Mouse (Mus musculus): ENCODE measurements around the gene Mpp3. TPM values are rescaled to one million over a fixed set of nuclear protein-coding genes. Genes with fewer than 3 reads are reported as not detected.

The Mpp3 gene
- polyA plus RNA-seq, 1 experiment from 2014 or later: 0.72 TPM

- no peaks in the 10 kb centered on the region for H3K4me1 ChIP-seq (ENCODE audit: insufficient read depth)
- no peak overlapping the region for H3K9ac ChIP-seq (replicated peaks)
- no peak overlapping the region for H3K4me3 ChIP-seq (ENCODE audit: low read depth, low read length)
- WGBS (ENCODE audit: insufficient replicate concordance): 27% methylated on average over 3 of the region's 3 CpGs
- H3K27ac ChIP-seq (ENCODE audit: low read depth): no peak overlapping the region
- H3K27me3 ChIP-seq (ENCODE audit: insufficient read depth, low read length): peaks cover 16% of the 10 kb centered on the region
- DNase-seq (peak; percentile 58), ATAC-seq (no peak)
- TF ChIP-seq CTCF (IDR thresholded peaks at IDR 0.05; ENCODE audit: low read depth): peak; percentile 81
- TF ChIP-seq EP300 (IDR thresholded peaks at IDR 0.05; ENCODE audit: low read depth): no peak
- no peak overlapping the region for H3K4me2 ChIP-seq (ENCODE audit: low read depth, low read length)
- H3K36me3 ChIP-seq (replicated peaks; ENCODE audit: insufficient read depth, low read length): peaks cover 6% of the 10 kb centered on the region; the same call in 1 of the 2 replicates
- no peaks in the 10 kb centered on the region for H3K9me3 ChIP-seq (ENCODE audit: low read length)
These were observed 56.9 kb downstream of the Mpp3 start for GRCm38 (mm10) chr11:101971410-101971809.

- peaks cover 6% of the 10 kb centered on the region; the same call in 1 of the 2 replicates for H3K36me3 ChIP-seq (replicated peaks; ENCODE audit: insufficient read depth, low read length)
These were observed 58.4 kb downstream of the Mpp3 start for GRCm38 (mm10) chr11:101969835-101970234.

GRCm38 (mm10) chr11:101968791-101969190 is 59.5 kb downstream of the Mpp3 start:
- peak; percentile 55 for ATAC-seq
- WGBS (ENCODE audit: insufficient replicate concordance): under 1% methylated on average over 5 of the region's 5 CpGs
- no peak overlapping the region for H3K9ac ChIP-seq (replicated peaks)
- H3K4me2 ChIP-seq (ENCODE audit: low read depth, low read length): no peak overlapping the region
- TF ChIP-seq CTCF (IDR thresholded peaks at IDR 0.05; ENCODE audit: low read depth): peak; percentile 98
- no peak for TF ChIP-seq EP300 (IDR thresholded peaks at IDR 0.05; ENCODE audit: low read depth)
- H3K36me3 ChIP-seq (replicated peaks; ENCODE audit: insufficient read depth, low read length): no peaks in the 10 kb centered on the region; the same call in 1 of the 2 replicates
- peaks cover 40% of the 10 kb centered on the region for H3K27me3 ChIP-seq (ENCODE audit: insufficient read depth, low read length)
- peak; percentile 78 for DNase-seq
- H3K4me3 ChIP-seq (ENCODE audit: low read depth, low read length): no peak overlapping the region
- H3K27ac ChIP-seq (ENCODE audit: low read depth): no peak overlapping the region
- no peaks in the 10 kb centered on the region for H3K9me3 ChIP-seq (ENCODE audit: low read length)
- H3K4me1 ChIP-seq (ENCODE audit: insufficient read depth): peaks cover 4% of the 10 kb centered on the region

More at GRCm38 (mm10) chr11:101969835-101970234, 58.4 kb downstream of the Mpp3 start:
- H3K4me3 ChIP-seq (ENCODE audit: low read depth, low read length): no peak overlapping the region
- H3K4me1 ChIP-seq (ENCODE audit: insufficient read depth): no peaks in the 10 kb centered on the region
- 81% methylated on average over 13 of the region's 13 CpGs for WGBS (ENCODE audit: insufficient replicate concordance)
- no peak overlapping the region for H3K4me2 ChIP-seq (ENCODE audit: low read depth, low read length)
- H3K27ac ChIP-seq (ENCODE audit: low read depth): no peak overlapping the region
- H3K9ac ChIP-seq (replicated peaks): no peak overlapping the region
- no peaks in the 10 kb centered on the region for H3K9me3 ChIP-seq (ENCODE audit: low read length)
- no peak for DNase-seq
- TF ChIP-seq CTCF (IDR thresholded peaks at IDR 0.05; ENCODE audit: low read depth) (no peak), EP300 (IDR thresholded peaks at IDR 0.05; ENCODE audit: low read depth) (no peak)
- H3K27me3 ChIP-seq (ENCODE audit: insufficient read depth, low read length): peaks cover 30% of the 10 kb centered on the region
- ATAC-seq: no peak

GRCm38 (mm10) chr11:101968311-101968710 is 60.0 kb downstream of the Mpp3 start:
- H3K9ac ChIP-seq (replicated peaks): no peak overlapping the region
- no peak overlapping the region for H3K4me2 ChIP-seq (ENCODE audit: low read depth, low read length)
- no peaks in the 10 kb centered on the region for H3K9me3 ChIP-seq (ENCODE audit: low read length)
- H3K4me1 ChIP-seq (ENCODE audit: insufficient read depth): peaks cover 8% of the 10 kb centered on the region
- H3K4me3 ChIP-seq (ENCODE audit: low read depth, low read length): no peak overlapping the region
- H3K27ac ChIP-seq (ENCODE audit: low read depth): no peak overlapping the region
- peaks cover 45% of the 10 kb centered on the region for H3K27me3 ChIP-seq (ENCODE audit: insufficient read depth, low read length)
- DNase-seq (no peak), ATAC-seq (no peak)
- no peak for TF ChIP-seq CTCF (IDR thresholded peaks at IDR 0.05; ENCODE audit: low read depth)
- TF ChIP-seq EP300 (IDR thresholded peaks at IDR 0.05; ENCODE audit: low read depth): no peak
- WGBS (ENCODE audit: insufficient replicate concordance): 17% methylated on average over 7 of the region's 7 CpGs
- H3K36me3 ChIP-seq (replicated peaks; ENCODE audit: insufficient read depth, low read length): no peaks in the 10 kb centered on the region; the same call in 1 of the 2 replicates

GRCm38 (mm10) chr11:101966965-101967614 is 61.2 kb downstream of the Mpp3 start, which contains the start of gene Sost:
Sost (minus strand) TSS chr11:101967015.
- no peaks in the 10 kb centered on the region for H3K36me3 ChIP-seq (replicated peaks; ENCODE audit: insufficient read depth, low read length)
- H3K9me3 ChIP-seq (ENCODE audit: low read length): no peaks in the 10 kb centered on the region
- DNase-seq (no peak), ATAC-seq (no peak)
- no peak within 1 kb of the TSS for H3K4me3 ChIP-seq (ENCODE audit: low read depth, low read length)
- WGBS (ENCODE audit: insufficient replicate concordance): 21% methylated on average over 9 of the region's 10 CpGs
- H3K27me3 ChIP-seq (ENCODE audit: insufficient read depth, low read length): peaks cover 57% of the 10 kb centered on the region
- H3K9ac ChIP-seq (replicated peaks): no peak within 1 kb of the TSS
- TF ChIP-seq CTCF (IDR thresholded peaks at IDR 0.05; ENCODE audit: low read depth) (no peak), EP300 (IDR thresholded peaks at IDR 0.05; ENCODE audit: low read depth) (no peak)
- H3K4me1 ChIP-seq (ENCODE audit: insufficient read depth): peaks cover 12% of the 10 kb centered on the region
- H3K4me2 ChIP-seq (ENCODE audit: low read depth, low read length): no peak within 1 kb of the TSS
- no peak within 1 kb of the TSS for H3K27ac ChIP-seq (ENCODE audit: low read depth)

GRCm38 (mm10) chr11:101965553-101965952 is 62.7 kb downstream of the Mpp3 start:
- H3K4me2 ChIP-seq (ENCODE audit: low read depth, low read length): no peak overlapping the region
- H3K9me3 ChIP-seq (ENCODE audit: low read length): no peaks in the 10 kb centered on the region
- H3K27ac ChIP-seq (ENCODE audit: low read depth): no peak overlapping the region
- no peaks in the 10 kb centered on the region for H3K36me3 ChIP-seq (replicated peaks; ENCODE audit: insufficient read depth, low read length)
- H3K4me3 ChIP-seq (ENCODE audit: low read depth, low read length): no peak overlapping the region
- no peak overlapping the region for H3K9ac ChIP-seq (replicated peaks)
- ATAC-seq: no peak
- no peak for DNase-seq
- WGBS (ENCODE audit: insufficient replicate concordance): no CpG with 5 or more reads among the region's 2 CpGs
- H3K4me1 ChIP-seq (ENCODE audit: insufficient read depth): peaks cover 12% of the 10 kb centered on the region
- no peak for TF ChIP-seq EP300 (IDR thresholded peaks at IDR 0.05; ENCODE audit: low read depth)
- TF ChIP-seq CTCF (IDR thresholded peaks at IDR 0.05; ENCODE audit: low read depth): no peak
- H3K27me3 ChIP-seq (ENCODE audit: insufficient read depth, low read length): peaks cover 68% of the 10 kb centered on the region
